Mouse (Mus musculus) embryonic facial prominence, embryonic 15.5 days (tissue): ENCODE results near the gene Stk4. TPM values are rescaled to one million over a fixed set of nuclear protein-coding genes. Genes with fewer than 3 reads are reported as not detected.

Experiments
- ATAC-seq: fragments of 200-750 bp; cut with Nextera tagmentation; 2 replicates; pipeline ENCODE4 v1.8.0; 2017; ENCODE audit warnings: low read depth, moderate TSS enrichment; ENCODE audit not compliant: insufficient number of reproducible peaks, low FRiP score, low TSS enrichment
- H3K27ac ChIP-seq: fragments of 300-500 bp; sonication (generic); replicated peaks from 2 replicates; pipeline ENCODE4 v1.5.1; 2015; ENCODE audit warnings: mild to moderate bottlenecking, inconsistent platforms
- H3K27me3 ChIP-seq: fragments of 300-500 bp; sonication (generic); 2 replicates; pipeline ENCODE4 v1.6.1; 2015; ENCODE audit warnings: inconsistent platforms
- H3K36me3 ChIP-seq: fragments of 300-500 bp; sonication (generic); 2 replicates; pipeline ENCODE4 v1.6.1; 2015; ENCODE audit warnings: mild to moderate bottlenecking, inconsistent platforms
- H3K4me1 ChIP-seq: fragments of 300-500 bp; sonication (generic); 2 replicates; pipeline ENCODE4 v1.6.1; 2015; ENCODE audit warnings: inconsistent platforms
- H3K4me2 ChIP-seq: fragments of 300-500 bp; sonication (generic); replicated peaks from 2 replicates; pipeline ENCODE4 v1.6.1; 2015; ENCODE audit warnings: mild to moderate bottlenecking, inconsistent platforms
- H3K4me3 ChIP-seq: fragments of 300-500 bp; sonication (generic); replicated peaks from 2 replicates; pipeline ENCODE4 v1.5.1; 2015; ENCODE audit warnings: mild to moderate bottlenecking, inconsistent platforms
- H3K9ac ChIP-seq: fragments of 300-500 bp; sonication (generic); 2 replicates; pipeline ENCODE4 v1.6.1; 2015; ENCODE audit warnings: inconsistent platforms
- H3K9me3 ChIP-seq: fragments of 300-500 bp; sonication (generic); replicated peaks from 2 replicates; pipeline ENCODE4 v1.6.1; 2016; ENCODE audit warnings: inconsistent platforms
- WGBS: fragments of 180-500 bp; shearing (Covaris S2); methylation state at CpG from one replicate; pipeline ENCODE4 v1.1.7; 2015; 5-methylcytosine and 5-hydroxymethylcytosine counted together
- polyA plus RNA-seq: library from polyadenylated mRNA; unstranded; fragments of >200 nt; fragmentation: Nextera tagmentation; extraction: Ambion mirVana; gene quantifications from 2 replicates; pipeline ENCODE4 v1.2.1, GENCODE M21; 2015

The Stk4 gene
- polyA plus RNA-seq, 1 experiment from 2014 or later: 18.2 TPM

DNA sequence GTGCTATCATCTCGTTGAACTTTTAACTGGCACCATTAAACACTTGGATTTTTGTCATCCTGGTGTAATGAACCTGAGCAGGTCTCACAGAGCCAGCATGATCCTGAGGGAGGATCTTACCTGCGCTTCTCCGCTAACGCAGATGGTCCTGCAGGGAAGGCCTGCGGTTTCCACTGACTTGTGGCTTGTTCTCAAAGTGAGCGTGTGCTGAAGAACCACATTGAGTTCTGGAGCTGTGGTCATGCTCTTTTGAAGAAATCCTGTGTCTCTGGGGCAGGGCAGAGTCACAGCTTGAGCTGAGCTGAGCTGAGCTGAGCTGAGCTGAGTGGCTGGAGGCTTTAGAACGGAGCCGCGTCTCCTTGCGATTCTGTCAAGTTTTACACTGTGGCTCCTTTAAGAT lies 11.5 kb downstream of the Stk4 start:
- ATAC-seq: no peak
- WGBS: 94% methylated on average over 10 of the region's 10 CpGs
- H3K9me3 ChIP-seq: no peaks in the 10 kb centered on the region

DNA sequence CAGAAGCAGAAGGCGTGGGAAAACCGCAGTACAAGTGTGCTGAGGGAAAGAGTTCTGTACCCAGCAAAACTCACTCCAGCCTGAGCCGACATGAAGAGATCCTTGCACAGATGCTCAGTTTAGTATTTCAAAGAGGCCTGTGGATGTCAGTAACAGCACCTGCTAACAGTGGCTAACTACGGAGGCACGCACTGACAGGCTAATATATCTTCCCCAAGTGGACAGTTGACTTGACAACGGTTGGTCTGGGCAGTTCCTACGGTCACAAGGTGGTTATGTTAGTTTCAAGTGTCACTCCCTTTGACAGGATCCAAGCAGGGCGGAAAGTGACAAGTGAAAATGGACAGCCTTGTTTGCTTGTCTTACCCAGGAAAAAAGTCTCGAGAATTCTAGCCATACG lies 12.1 kb downstream of the Stk4 start:
- Histone ChIP-seq H3K27ac (no peak overlapping the region), H3K4me1 (no peaks in the 10 kb centered on the region), H3K9me3 (no peaks in the 10 kb centered on the region), H3K4me3 (no peak overlapping the region), H3K27me3 (no peaks in the 10 kb centered on the region), H3K9ac (no peak overlapping the region), H3K36me3 (peaks cover 45% of the 10 kb centered on the region), H3K4me2 (no peak overlapping the region)
- ATAC-seq: no peak
- 89% methylated on average over 10 of the region's 10 CpGs for WGBS

More for the DNA sequence above, 11.5 kb downstream of the Stk4 start:
- Histone ChIP-seq H3K27me3 (no peaks in the 10 kb centered on the region), H3K4me3 (no peak overlapping the region), H3K4me2 (no peak overlapping the region), H3K4me1 (no peaks in the 10 kb centered on the region), H3K9ac (no peak overlapping the region), H3K36me3 (peaks cover 40% of the 10 kb centered on the region), H3K27ac (no peak overlapping the region)

DNA sequence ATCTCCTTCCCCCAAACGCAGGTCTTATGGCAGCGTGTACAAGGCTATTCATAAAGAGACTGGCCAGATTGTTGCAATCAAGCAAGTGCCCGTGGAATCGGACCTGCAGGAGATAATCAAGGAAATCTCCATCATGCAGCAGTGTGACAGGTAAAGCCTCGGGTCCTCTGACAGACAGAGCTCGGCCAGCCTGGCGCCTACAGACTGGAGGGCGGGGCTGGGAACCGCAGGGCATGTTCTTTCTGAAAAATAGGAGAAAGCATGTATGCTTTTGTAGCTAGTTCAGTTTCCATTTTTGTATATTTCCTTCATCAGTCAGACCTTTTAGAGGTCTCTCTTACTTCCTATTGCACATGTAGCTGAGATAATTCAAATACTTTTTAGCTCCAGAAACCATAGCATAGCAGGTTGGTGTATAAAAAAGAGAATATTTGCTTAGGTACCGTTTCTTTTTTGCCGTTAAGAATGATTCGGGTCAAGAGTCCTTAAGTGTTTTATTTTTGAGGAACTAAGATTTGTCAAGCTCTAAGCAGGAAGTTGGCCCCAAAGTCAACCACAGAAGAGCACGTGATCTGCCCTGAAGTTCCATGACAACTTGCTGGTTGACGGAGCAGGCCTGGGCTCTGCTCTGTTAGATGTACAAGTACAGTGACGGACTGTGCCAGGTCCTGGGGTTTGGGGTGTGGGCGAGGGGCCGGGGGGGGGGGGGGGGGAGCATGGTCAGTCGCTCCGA lies 13.7 kb downstream of the Stk4 start:
- Histone ChIP-seq H3K27ac (no peak overlapping the region), H3K4me2 (no peak overlapping the region), H3K9me3 (no peaks in the 10 kb centered on the region), H3K36me3 (peaks cover 59% of the 10 kb centered on the region), H3K27me3 (no peaks in the 10 kb centered on the region), H3K4me3 (no peak overlapping the region), H3K4me1 (no peaks in the 10 kb centered on the region), H3K9ac (no peak overlapping the region)
- 84% methylated on average over 19 of the region's 19 CpGs for WGBS
- ATAC-seq: no peak

DNA sequence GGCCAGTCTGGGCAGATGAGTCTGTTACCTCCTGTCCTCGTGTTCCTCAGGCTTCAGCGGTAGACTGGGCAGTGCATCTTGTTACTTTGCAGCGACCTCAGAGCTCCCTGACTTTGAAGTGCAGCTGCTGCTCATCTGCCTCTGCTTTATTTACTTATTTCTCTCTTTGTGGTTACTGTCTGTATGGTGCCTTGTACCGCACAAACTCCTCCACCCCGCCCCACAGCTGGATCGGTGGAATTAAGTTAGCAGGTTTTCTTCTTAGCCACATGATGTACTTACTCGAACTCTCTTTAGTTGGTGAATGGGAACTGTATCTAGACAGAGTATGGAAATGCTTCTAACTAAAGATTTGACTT lies 14.2 kb downstream of the Stk4 start:
- 63% methylated on average over 7 of the region's 7 CpGs for WGBS
- ATAC-seq: no peak
- no peak overlapping the region for H3K4me2 ChIP-seq
- no peaks in the 10 kb centered on the region for H3K4me1 ChIP-seq
- H3K9ac ChIP-seq: no peak overlapping the region
- H3K27ac ChIP-seq: no peak overlapping the region
- H3K36me3 ChIP-seq: peaks cover 64% of the 10 kb centered on the region
- H3K4me3 ChIP-seq: no peak overlapping the region
- no peaks in the 10 kb centered on the region for H3K9me3 ChIP-seq
- no peaks in the 10 kb centered on the region for H3K27me3 ChIP-seq

DNA sequence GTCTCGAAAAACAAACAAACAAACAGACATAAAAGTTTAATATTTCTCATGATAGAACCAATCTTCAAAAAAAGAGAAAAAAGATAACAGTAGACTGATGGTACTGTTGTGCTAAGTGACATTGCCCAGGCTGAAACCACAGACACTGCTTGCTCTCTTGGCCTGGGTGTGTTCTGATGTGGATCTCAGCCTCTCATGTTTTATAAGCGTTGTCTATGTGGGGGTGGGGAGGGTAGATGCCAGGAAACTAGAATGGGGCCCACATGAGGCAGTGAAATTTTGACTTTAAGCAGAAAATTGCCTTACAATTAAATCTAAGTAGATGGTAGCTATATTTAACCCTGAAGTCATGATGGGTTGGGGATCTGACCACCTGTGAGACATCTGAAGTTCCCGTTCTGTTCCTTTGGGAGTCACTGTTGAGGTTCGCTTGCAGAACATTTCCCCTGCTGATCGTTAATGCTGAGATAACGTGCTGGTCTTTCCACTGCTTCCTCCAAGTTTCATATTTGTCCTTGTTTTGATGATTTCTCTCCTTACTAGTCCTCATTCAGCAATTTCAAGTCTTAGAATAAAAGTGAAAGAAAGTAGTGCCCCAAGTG lies 17.4 kb downstream of the Stk4 start:
- Histone ChIP-seq H3K9ac (no peak overlapping the region), H3K27ac (no peak overlapping the region), H3K36me3 (peaks cover 43% of the 10 kb centered on the region), H3K4me1 (no peaks in the 10 kb centered on the region), H3K4me2 (no peak overlapping the region), H3K9me3 (no peaks in the 10 kb centered on the region), H3K4me3 (no peak overlapping the region), H3K27me3 (no peaks in the 10 kb centered on the region)
- whole genome bisulfite sequencing: 81% methylated on average over 6 of the region's 6 CpGs
- ATAC-seq: no peak

DNA sequence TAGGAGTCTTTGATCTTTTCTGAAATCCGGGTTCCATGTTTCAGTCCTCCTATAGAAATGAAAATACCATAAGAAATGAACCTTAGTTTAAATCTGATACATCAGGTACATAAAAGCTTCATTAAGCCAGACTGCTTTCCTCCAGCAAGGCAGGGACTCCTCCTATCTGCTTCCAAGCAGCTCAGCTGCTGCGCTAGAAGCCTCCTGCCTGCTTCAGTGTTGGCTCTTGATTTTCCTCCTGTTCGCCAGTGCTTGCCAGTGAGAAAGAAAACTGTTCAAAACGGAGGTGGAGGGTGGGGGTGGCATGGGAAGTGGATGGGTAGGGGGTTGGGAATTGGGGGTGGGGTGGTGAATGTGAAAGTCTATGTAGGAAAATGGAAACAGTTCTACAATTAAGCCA lies 19.4 kb downstream of the Stk4 start:
- Histone ChIP-seq H3K9me3 (no peaks in the 10 kb centered on the region), H3K4me1 (no peaks in the 10 kb centered on the region), H3K4me3 (no peak overlapping the region), H3K9ac (no peak overlapping the region), H3K27ac (no peak overlapping the region), H3K27me3 (no peaks in the 10 kb centered on the region), H3K4me2 (no peak overlapping the region), H3K36me3 (peaks cover 32% of the 10 kb centered on the region)
- 89% methylated on average over 4 of the region's 4 CpGs for whole genome bisulfite sequencing
- ATAC-seq: no peak

DNA sequence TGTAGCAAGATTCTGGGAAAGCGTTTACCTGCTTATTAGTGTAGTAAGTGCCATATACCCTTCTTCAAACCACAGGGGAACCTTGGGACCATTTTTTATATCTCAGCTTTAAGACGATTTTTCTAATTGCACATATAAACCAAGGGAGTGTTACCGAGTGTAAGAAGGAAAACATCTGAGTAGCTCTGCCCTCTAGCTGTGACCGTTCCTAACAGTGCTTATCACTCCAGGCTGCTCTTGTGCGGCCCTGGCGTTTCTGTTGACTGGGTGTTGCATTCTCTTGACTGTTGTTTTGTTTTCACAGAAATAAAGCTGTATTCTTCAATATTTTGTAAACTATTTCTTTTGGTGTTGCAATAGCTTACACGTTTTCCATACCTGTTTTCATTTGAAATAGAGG lies 24.0 kb downstream of the Stk4 start:
- Histone ChIP-seq H3K4me2 (no peak overlapping the region), H3K27me3 (no peaks in the 10 kb centered on the region), H3K9ac (no peak overlapping the region), H3K4me3 (no peak overlapping the region), H3K4me1 (no peaks in the 10 kb centered on the region), H3K27ac (no peak overlapping the region), H3K36me3 (peaks cover 33% of the 10 kb centered on the region), H3K9me3 (no peaks in the 10 kb centered on the region)
- WGBS: 80% methylated on average over 7 of the region's 7 CpGs
- ATAC-seq: no peak

DNA sequence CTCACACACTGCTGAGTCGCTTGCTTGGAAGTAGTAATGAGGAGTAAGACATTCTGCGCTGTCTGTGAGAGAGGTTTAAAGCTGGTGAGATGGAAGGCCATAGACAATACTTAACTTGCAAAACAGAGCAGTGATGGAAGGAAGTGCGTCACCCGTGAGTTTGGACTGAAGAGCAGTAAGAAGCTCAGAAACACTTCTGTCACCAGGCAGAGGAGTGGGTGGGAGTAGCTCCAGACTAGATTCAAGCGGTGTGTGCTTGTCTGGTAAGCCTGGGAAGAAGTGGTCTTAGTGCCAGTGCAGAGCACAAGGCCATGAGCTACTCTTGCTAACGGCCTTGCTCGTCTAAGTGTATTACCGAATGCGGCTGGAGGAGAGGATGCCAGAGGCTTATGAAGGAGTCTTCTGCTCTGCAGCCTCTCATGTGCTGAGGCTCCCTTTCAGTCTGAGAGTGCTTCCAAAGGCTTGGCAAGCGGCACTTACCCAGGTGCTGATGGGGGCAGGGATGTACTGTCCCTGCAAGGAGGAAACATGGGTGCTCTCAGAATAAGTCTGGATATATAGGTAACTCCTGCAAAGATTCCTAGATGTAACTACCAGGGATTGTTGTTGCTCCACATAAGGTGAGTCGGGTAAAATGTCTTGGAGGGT lies 28.6 kb downstream of the Stk4 start:
- H3K27me3 ChIP-seq: no peaks in the 10 kb centered on the region
- no peak for ATAC-seq
- H3K9me3 ChIP-seq: no peaks in the 10 kb centered on the region
- H3K27ac ChIP-seq: no peak overlapping the region
- H3K4me2 ChIP-seq: no peak overlapping the region
- peaks cover 46% of the 10 kb centered on the region for H3K36me3 ChIP-seq
- H3K4me3 ChIP-seq: no peak overlapping the region
- no peaks in the 10 kb centered on the region for H3K4me1 ChIP-seq
- H3K9ac ChIP-seq: no peak overlapping the region
- WGBS: 92% methylated on average over 11 of the region's 11 CpGs

DNA sequence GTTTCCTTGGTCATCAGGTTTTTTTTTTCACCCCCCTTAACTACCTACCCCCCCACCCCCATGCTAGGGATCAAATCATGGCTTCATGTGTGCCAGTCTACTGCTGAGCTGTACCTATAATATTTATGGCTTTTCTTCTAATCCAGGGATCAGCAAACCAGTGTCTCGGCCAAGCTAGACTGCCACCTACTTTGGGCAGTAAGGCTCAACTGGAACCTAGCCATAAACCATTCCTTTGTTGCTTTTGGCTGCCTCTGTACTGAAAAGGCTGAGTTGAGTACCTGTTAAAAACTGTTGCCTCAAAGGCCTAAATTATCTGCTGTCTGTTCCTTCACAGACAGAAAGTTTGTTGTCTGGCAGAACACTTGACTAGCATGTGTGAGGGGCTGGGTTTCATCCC lies 31.8 kb downstream of the Stk4 start:
- Histone ChIP-seq H3K9ac (no peak overlapping the region), H3K4me3 (no peak overlapping the region), H3K27ac (no peak overlapping the region), H3K4me1 (peaks cover 5% of the 10 kb centered on the region; the same call in 1 of the 2 replicates), H3K27me3 (no peaks in the 10 kb centered on the region), H3K4me2 (no peak overlapping the region), H3K36me3 (peaks cover 38% of the 10 kb centered on the region), H3K9me3 (no peaks in the 10 kb centered on the region)
- ATAC-seq: no peak
- 67% methylated on average over 1 of the region's 1 CpGs for WGBS

DNA sequence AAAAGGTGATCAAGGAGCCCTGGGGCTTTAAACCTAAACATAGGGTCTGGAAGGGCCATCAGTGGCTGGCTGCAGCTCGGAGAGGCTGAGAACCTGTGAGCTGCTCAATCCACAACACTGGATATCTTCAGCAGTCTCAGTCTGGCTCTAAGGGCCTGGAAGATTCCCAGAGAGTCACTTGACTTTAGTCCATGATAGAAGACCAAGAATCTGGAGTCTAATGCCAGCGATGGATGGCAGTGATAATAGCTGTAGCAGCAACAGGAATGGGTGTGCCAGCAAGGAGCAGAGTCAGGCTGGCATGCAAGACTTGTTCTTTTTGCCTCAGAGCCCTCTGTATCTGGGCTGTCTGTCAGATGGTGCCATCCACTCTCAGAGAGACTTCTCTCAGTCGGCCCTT lies 32.2 kb downstream of the Stk4 start:
- H3K27ac ChIP-seq: no peak overlapping the region
- H3K4me3 ChIP-seq: no peak overlapping the region
- no peaks in the 10 kb centered on the region for H3K27me3 ChIP-seq
- ATAC-seq: no peak
- no peak overlapping the region for H3K4me2 ChIP-seq
- H3K9ac ChIP-seq: no peak overlapping the region
- H3K4me1 ChIP-seq: peaks cover 9% of the 10 kb centered on the region; the same call in 1 of the 2 replicates
- 87% methylated on average over 3 of the region's 3 CpGs for WGBS
- peaks cover 38% of the 10 kb centered on the region for H3K36me3 ChIP-seq
- H3K9me3 ChIP-seq: no peaks in the 10 kb centered on the region

DNA sequence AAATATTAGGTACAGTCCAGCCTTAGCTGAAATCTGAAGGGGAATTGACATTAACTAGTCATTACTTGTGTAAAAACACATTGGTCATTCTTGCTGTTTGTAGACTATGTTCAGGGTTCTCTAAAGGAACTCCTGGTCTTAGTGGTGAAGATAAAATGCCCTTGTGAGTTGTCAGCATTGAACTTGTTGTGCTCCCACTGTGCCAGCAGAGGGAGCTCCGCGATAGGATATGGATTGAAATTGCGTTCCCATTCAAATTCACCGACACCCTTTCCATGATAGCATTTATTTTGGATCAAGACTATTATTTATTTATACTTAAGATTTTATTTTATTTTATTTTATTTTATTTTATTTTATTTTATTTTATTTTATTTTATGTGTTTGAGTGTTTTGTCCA lies 33.4 kb downstream of the Stk4 start:
- no peak overlapping the region for H3K4me2 ChIP-seq
- H3K4me1 ChIP-seq: peaks cover 17% of the 10 kb centered on the region
- ATAC-seq: no peak
- peaks cover 31% of the 10 kb centered on the region for H3K36me3 ChIP-seq
- H3K4me3 ChIP-seq: no peak overlapping the region
- H3K27me3 ChIP-seq: no peaks in the 10 kb centered on the region
- no peak overlapping the region for H3K9ac ChIP-seq
- H3K27ac ChIP-seq: no peak overlapping the region
- no peaks in the 10 kb centered on the region for H3K9me3 ChIP-seq
- 29% methylated on average over 4 of the region's 4 CpGs for WGBS
